Mouse (Mus musculus): ENCODE results near the gene Sh3glb2. TPM values are rescaled to one million over a fixed set of nuclear protein-coding genes. Genes with fewer than 3 reads are reported as not detected.

Gene Sh3glb2
- total RNA-seq, 2 experiments from 2014 or later, result 209 to 233 TPM

DNA sequence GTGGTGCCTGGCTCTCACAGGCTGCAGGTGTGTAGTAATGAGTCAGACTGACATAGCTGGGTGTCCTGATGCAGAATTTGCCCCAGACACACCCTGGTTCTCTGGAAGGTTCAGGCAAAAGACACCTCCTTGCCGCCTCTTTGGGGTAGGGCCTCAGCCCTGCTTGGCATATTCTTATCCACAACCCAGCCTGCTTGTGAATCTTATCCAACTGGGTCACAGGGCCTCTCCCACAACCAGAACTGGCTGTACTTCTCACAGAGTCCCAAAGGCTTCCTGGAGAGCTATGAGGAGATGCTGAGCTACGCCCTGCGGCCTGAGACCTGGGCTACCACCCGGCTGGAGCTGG, 22.2 kb upstream of the Sh3glb2 start:
- no peak for DNase-seq (ENCODE audit: low spot score in 2 of 2)

DNA sequence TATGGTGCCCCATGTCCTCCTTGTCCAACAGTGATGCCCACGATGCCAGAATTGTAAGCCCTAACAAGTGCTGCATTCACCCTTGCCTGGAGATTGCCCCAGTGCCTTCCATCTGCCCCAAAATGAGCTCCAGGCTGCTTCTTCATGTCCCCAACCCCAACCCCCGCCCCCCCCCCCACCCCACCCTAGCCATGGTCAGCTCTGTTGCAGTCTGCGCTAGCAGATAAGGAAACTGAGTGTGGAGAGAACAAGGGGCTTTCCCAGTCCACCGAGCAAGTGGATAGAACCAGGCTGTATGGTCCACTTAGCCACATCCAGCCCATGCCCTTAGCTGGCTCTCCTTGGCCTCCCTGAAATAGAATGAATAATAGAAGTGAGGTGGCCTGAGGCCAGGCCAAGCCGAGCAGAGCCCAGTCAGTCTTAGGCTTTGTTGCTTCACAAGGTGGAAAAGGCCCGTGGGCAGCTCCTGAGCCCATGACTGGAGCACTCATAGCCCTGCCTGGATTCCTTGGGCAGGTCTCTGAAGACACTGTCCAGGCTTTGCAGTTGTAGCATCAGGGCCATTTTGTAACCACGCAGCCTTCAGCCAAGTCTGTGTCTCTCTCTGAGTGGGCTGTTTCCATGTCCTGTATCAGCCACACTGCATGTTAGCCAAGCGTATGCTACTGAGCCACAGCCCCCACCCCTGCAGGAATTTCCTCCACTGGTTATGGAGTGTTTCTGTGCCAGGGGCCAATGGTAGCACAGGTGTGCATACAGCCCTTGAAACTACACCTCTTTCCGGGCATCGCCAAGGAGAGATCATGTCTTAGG, 21.6 kb upstream of the Sh3glb2 start:
- DNase-seq (ENCODE audit: low spot score in 2 of 2), result no peak

DNA sequence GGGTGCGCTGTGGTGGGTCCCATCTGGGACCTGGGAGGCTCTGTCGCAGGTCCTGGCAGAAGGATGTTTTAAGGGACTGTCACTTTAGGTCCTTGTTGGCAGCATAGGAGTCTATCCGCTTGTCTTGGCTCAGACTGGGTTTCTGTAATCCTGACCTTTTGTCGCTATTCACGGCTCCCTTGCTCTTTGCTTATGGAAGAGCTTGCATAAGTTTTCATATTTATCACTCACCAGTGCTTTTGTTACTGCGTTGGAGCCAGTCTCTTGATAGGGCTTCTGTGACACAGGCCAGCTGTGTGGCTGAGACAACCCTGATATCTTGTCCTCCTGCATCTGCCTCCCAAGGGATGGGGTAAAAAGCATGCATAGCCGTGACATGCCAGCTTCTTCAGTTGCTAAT, 20.2 kb upstream of the Sh3glb2 start:
- DNase-seq (ENCODE audit: low spot score in 2 of 2), result no peak

DNA sequence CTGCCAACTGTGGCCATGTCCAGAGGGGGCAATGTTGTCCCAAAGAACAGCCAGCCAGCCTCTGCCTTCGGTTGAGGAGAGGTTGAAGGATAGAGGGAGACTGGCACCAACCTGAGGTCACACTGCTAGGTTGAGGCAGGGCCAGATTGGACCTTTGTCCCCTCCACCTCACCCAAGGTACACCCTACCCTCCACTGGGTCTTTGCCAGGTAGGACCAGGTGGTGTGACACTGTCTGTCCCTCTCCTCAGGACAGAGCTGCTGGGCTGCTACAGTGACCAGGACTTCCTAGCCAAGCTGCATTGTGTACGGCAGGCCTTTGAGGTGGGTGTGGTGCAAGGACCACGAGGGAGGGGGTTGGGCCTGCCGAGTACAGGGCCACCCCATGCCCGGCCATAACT, 18.6 kb upstream of the Sh3glb2 start:
- no peak for DNase-seq (ENCODE audit: low spot score in 2 of 2)

DNA sequence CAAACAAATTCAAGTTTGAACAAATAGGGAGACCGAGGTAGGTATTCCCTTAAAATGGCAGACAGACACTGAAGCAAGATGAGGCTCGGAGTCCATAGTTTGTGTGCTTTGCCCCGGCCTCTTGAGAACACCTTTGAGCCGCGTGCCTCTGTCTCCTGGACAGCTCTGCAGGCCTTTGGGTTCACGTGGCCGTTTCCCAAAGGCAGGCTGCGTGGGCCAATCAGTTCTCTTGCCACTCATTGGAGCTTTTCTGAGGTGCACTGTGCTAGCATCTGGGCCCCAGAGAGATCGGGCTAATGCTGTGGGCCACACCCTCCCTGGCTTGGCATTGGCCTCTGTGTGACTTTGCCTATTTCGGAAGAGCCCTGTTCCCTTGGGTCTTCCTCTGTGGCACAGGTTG, 16.8 kb upstream of the Sh3glb2 start:
- DNase-seq (ENCODE audit: low spot score in 2 of 2), result no peak

- DNase-seq (ENCODE audit: low spot score in 2 of 2), result no peak
These were observed 13.6 kb upstream of the Sh3glb2 start for GRCm38 (mm10) chr2:30372726-30373125.

GRCm38 (mm10) chr2:30371544-30371943, 12.4 kb upstream of the Sh3glb2 start:
- DNase-seq (ENCODE audit: low spot score in 2 of 2), result no peak

DNA sequence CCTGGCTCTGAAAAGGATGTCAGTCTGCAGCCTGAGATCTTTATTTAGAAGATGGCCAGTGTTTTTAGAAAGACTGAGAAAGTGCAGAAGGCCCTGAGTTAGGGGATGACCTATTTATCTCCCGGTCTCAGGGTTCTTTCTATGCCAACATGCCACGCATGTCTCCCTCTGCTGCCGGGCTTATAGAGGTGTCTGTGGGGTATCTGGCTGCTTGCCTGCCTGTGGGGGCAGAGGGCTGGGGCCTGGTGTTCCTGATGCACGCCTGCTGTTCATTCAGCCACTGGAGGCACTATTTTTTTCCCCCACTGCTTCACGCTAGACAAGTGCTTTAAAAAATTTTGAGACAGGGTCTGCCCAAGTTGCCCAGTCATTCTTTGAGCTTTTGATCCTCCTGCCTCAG, 7.1 kb upstream of the Sh3glb2 start:
- no peak for DNase-seq (ENCODE audit: low spot score in 2 of 2)

GRCm38 (mm10) chr2:30365281-30366069, 6.3 kb upstream of the Sh3glb2 start:
- no peak for DNase-seq (ENCODE audit: low spot score in 2 of 2)

DNA sequence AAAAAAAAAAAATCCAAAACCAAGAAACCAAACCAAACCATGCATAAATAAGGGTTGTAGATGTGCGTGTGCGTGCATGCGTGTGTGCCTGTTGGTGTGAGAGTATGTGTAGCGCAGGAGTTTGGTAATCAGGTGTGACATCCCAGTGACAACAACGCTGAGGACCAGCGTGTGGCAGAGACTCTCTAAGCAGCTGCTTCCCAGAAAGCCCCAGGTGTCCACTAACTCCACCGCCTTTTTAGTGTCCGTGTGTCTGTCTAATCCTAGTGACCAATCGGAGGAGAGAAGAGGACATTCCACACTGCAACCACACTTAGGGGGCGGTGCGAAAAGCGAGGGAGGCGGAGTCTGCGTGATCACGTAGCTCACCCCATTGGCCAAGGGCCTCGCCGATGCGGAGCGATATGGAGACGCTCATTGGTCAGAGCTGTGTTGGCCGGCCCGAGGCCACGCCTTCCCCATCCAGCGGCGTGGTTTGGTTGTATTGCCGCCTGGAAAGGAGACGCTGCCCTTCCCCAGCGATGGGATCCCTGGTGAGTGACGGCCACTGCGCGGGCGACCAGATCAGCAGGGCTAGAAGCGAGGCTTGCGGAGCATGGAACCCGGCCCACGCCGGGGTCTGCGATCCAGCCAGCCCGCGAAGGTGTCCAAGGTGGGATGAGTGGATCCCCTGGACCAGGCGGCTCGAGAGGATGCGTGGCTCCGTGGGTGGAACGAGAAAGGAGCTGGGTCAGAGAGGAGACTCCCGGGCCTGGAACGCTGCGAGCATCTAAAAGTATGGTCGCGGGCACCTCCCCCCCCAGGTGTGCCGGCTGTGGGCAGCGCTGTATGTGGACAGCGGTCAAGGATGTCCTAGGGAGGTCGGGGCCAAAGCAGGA, 4.9 kb upstream of the Sh3glb2 start, which contains the start of gene Miga2:
TSS of gene Miga2 (plus strand) at position 461 of the 878 bp plus-strand sequence.
- peak; percentile 97 for DNase-seq (ENCODE audit: low spot score in 2 of 2)

- no peak for DNase-seq (ENCODE audit: low spot score in 2 of 2)
These were observed 3.7 kb upstream of the Sh3glb2 start for GRCm38 (mm10) chr2:30362865-30363264.

GRCm38 (mm10) chr2:30360626-30361025, 1.5 kb upstream of the Sh3glb2 start:
- DNase-seq (ENCODE audit: low spot score in 2 of 2), result no peak

DNA sequence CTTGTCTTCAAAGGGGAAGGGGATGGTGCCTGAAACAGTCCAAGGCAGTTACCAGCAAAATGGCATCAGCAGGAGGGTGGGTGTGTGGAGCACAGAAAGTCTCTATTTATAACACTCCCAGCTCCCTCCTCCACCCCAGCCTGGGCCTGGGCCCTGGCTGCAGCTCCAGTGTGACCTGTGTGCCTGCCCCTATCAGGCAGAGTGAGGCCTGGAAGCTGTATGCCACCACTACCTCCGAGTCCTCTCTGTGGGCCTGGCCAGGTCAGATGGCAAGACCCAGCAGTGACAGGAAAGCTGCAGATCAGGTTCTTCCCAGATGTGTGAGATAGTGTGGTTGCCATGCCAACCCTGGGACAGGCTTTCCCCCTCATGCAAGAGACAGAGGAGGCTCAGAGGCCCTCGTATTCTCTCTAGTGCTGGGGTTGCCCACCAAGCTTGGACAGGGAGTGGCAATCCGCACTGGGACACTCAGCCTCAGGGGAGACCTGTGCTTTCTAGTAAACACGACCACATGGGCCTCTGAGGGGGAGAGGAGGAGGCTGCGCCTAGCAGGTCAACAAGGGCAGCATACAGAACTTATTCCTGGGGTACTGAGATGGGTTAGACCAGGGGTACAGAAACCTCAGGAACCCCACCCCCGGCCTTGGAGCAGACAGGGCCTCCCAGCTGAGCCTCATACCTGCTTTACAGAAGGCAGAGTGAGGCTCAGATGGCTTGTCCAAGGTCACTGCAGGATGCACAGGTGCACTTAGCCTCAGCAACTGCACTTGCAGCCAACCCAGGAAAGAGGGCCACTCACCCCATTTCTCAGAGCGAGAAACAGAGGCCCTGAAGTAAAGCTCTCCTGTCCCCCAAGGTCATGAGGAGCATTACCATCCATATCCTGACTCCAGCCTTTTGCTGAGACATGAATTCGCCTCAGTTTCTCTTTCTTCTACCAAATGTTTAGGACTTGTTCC, 1.3 kb downstream of the Sh3glb2 start:
- DNase-seq (ENCODE audit: low spot score in 2 of 2), result no peak

GRCm38 (mm10) chr2:30356906-30357305, 2.2 kb downstream of the Sh3glb2 start:
- DNase-seq (ENCODE audit: low spot score in 2 of 2), result no peak

GRCm38 (mm10) chr2:30356266-30356665, 2.9 kb downstream of the Sh3glb2 start:
- no peak for DNase-seq (ENCODE audit: low spot score in 2 of 2)

GRCm38 (mm10) chr2:30355861-30356260, 3.3 kb downstream of the Sh3glb2 start:
- DNase-seq (ENCODE audit: low spot score in 2 of 2), result no peak

DNA sequence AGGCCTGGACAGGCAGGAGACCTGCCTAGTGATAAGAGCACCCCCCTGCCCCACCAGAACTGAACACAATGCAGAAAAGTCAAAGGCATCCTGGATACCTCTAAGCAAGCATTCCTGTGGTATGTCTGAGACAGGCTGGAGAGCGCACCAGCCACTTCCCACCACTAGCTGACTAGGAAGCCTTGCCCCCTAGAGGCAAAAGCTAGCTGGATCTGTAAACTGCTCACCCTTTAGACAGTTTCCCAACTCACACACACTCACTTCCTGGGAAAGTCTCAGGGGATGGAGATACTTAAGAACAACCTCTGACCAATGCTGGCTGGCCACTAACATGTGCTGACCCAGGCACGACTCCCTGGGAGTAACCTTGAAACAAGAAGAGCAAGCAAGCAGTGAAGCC, 8.0 kb downstream of the Sh3glb2 start:
- no peak for DNase-seq (ENCODE audit: low spot score in 2 of 2)

DNA sequence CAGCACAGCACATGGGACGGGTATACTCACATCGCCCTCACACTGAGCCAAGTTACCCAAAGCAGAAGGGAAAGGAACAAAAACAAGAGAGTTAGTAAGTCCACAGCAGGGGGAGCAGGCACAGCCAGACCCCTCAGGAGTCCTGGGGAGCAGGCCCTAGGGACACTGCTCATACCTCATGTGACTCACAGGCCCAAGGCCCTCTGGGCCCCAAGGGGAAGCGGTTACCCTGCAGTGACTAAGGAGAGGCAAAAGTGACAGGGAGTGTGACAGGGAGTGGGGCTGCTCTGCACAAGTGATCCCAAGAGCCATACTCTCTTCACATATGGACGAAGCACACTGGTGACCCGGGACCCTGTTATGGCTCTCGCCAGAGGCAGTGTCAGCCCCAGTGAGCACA, 9.9 kb downstream of the Sh3glb2 start:
- peak in 1 of 2 experiments; percentile 7 for DNase-seq (ENCODE audit: low spot score in 2 of 2)

- peak in 1 of 2 experiments; percentile 6 for DNase-seq (ENCODE audit: low spot score in 2 of 2)
These were observed 13.0 kb downstream of the Sh3glb2 start for GRCm38 (mm10) chr2:30345971-30346676.
